Mouse (Mus musculus) cerebellum, adult 8-10 months (tissue): ENCODE measurements around the gene Zfp213.

Source experiments
- DNase-seq: peaks from one replicate; pipeline ENCODE4 v3.0.0; 2022

The Zfp213 gene

GRCm38 (mm10) chr17:23571084-23571483 lies 7.0 kb upstream of the Zfp213 start:
- DNase-seq = no peak

DNA sequence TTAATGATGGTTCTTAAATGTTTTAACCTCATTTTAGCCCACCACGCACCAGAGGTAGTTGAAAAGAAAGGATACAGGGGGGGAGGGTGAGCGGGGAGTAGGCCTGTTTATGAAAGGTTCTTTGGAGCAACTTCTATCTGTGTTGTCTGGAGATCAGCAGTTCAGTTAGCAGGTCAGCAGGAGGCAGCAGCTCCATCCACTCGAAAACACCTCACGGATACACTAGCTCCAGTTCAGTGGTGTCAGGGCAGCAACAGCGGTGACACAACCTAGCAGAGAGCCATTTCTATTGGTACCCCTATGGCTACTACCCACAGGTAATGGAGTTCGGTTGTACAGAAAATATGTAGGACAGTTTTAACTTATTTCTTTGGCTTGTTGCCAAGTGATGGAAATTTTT lies 6.0 kb upstream of the Zfp213 start:
- no peak for DNase-seq

- no peak for DNase-seq
These were observed 4.3 kb upstream of the Zfp213 start for GRCm38 (mm10) chr17:23568370-23568769.

DNA sequence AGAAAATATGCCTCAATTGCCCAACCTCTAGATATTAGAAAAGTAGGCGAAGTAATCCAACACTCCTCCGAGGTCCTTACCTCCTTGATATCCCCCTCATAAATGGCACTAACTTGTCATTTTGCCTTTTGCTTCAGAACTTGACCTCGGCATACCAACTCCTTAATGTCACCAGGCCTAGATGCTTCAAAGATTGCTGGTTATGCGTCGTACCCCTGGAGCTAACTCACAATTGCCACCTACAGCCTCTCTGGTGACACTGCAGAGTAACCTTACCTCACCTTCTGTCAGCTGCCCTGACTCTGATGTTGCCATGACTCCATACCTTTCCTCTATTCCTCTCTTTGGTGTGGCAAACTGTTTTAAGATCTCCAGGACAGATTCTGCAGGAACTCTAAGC lies 2.7 kb upstream of the Zfp213 start:
- no peak for DNase-seq

DNA sequence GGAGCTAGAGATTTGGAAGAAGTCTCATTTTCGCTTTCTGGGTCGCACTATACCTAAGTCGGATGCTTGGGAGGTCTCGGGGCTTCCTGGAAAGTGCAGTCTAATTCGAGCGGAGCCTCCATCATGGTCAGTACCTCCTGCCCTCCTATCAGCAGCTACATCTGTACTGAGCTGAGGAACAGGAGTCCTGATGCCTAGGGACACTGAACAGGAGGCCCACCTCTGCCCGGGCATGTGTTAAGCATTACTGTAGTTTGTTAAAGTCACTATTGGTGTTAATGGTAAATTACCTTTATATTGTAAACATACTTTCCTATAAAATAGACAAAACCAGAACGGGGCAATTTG lies 304 bp upstream of the Zfp213 start:
- no peak for DNase-seq

GRCm38 (mm10) chr17:23559767-23560166 lies 4.3 kb downstream of the Zfp213 start:
- no peak for DNase-seq

- DNase-seq = no peak
These were observed 8.7 kb downstream of the Zfp213 start for GRCm38 (mm10) chr17:23555243-23555916.

- DNase-seq = no peak
These were observed 9.7 kb downstream of the Zfp213 start for GRCm38 (mm10) chr17:23554321-23554720.

DNA sequence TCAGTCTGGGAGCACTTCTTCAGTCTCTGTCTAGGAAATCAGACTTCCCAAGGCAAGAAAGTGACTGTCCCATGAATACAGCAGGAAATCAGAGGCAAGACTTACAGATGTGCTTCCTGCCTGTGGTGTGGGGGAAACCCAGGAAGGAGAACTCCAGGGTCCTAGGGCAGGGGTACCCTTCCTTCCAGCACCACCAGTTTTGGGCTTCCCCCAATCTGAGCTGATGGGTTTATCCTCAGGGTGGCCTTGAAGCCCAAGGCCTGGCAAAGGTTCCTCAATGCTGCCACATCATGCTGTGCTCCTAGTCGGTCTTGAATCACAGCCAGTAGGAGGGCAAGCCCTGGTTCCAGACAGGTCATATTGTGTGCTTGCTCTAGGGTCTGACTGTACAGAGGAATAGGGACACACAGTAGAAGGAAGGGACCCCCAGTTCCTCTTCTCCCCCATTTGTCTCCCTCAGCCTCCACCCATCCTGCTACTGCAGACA lies 10.4 kb downstream of the Zfp213 start:
- DNase-seq = no peak

DNA sequence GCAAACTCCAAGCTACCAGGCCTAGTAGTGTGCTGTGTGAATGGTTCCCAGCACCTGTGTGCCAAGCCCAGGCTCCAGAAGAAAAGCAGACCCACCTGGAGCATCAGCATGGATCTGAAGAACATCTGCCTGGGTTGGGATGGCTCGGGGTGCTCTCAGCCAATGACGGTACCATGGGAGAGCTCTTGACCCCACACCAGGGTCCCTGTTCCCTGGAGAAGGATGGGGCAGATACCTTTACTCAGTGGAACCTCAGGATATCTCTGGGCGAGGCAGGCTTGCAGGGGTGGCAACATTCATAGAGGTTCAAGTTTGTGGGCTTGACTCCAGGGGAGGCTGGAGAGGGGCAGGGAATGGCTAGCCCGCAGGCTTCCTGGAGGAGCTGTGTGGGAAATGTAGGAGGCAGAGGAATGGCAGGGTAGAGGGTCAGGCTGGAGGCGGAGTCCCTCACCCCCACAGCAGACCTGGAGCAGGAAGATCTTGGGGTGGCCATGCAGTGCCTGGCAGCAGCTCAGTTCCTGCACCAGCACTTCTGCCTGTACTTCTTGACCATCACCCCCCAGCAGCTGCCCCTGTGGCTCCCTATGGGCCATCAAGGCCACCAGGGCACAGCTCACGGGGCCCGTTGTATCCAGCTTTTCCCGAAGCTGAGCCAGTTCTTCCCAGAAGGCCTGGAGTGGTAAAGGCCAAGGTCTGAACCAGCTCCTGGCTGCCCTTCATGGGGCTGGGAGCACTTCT lies 11.0 kb downstream of the Zfp213 start:
- no peak for DNase-seq

DNA sequence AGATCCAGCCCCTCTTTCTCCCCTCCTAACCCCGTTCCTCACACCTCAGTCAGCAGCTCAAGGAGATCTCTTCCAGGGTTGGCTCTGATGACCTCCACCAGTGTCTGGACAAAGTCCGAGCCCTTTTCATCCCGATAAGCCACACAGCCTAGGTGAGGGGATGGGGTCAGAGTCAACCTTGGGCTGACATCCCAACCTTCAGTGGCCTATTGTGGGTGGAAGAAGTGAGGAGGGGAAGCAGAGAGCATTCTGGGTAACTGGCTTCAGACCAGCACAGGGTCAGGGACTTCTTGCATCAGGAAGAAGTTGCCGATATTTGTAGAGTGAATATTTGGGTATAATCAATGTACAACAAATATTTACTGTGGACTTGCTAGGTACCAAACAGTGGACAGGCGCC lies 12.1 kb downstream of the Zfp213 start:
- DNase-seq = peak; percentile 32

GRCm38 (mm10) chr17:23551416-23551815 lies 12.6 kb downstream of the Zfp213 start:
- no peak for DNase-seq

DNA sequence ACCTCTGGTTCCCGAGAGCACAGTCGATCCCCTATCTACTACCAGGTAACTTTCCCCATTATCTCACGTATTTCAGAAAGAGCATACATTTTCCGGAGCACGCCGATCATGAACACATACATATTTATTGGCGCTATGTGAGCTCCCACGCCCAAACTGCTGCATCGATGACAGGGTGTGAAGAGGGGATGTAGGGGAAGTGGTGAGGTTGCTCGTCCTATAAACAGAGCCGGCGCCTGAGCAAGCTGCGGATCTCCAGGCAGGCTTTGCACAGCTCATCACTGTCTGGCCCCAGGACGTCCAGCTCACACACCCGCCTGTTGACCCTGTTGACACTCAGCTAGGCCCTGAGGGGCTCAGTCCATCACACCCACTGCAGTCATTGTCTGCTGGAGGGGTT lies 13.2 kb downstream of the Zfp213 start:
- DNase-seq = peak; percentile 48

- peak; percentile 98 for DNase-seq
These were observed 13.7 kb downstream of the Zfp213 start for GRCm38 (mm10) chr17:23550188-23550791.

DNA sequence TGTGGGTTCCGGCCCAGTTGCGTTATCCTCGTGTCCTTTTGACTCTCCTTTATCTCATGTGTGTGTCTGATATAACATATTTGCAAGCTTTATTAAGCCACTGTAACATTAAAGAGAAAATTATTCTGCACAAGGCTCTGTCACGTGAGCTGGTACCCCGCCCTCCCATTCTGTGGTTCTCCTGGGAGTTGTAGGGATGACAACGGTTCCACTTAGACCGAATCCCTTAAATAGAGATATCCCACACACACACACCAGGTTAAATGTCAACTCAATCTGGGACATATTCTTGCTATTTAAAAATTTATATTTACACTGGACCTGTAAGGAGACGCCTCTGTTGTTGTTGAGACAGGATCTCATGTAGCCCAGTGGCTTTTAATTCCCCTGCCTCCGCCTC lies 14.6 kb downstream of the Zfp213 start:
- no peak for DNase-seq

- peak; percentile 89 for DNase-seq
These were observed 15.4 kb downstream of the Zfp213 start for GRCm38 (mm10) chr17:23548615-23549014.

DNA sequence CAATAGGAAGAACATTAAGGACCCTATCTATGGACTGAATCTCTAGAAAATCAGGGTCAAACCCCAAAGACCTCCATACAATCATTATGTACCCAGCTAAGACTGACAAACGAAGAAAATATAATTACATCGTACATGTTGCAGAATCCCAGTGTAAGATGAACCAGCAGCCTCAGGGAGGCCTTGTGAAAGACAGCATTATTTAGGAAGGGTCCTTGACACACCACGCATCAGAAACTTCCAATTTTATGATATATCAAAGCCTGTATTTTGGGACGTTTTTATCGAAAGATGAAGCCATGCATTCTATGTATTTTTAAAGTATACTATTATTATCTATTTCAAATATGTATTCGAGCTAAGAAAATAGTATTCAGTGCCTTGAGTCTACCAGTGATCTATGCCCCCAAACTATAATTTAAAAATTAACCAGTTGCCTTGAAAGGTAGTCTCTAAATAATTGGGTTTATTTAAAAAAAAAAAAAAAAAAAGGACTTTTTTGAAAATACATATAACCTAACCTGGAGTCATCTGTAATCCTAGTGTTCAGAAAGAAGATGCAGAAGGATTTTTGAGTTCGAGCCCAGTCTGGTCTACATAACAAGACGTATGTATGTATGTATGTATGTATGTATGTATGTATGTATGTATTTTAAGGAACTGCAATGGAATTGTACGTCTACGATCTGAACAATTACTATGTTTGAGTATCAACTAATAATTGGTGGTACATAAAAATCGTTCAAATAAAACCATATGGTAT lies 16.2 kb downstream of the Zfp213 start:
- no peak for DNase-seq

- DNase-seq = peak; percentile 88
These were observed 17.1 kb downstream of the Zfp213 start for GRCm38 (mm10) chr17:23546702-23547505.

- DNase-seq = peak; percentile 84
These were observed 17.7 kb downstream of the Zfp213 start for GRCm38 (mm10) chr17:23546333-23546701.

DNA sequence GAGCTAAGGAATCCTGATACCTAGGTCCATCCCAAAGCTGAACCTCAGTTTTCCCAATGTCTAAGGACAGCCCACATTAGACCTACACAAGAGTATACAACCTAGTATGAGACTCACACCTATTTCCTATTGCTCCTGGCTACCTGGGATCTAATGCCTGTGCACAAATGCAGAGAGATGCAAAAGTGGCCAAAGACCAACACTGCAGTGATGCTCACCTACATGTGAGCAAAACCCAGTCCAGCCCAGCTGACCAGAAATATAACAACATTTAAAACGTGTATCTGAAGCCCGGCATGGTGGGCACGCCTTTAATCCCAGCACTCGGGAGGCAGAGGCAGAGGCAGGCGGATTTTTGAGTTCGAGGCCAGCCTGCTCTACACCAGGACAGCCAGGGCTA lies 18.2 kb downstream of the Zfp213 start:
- no peak for DNase-seq

- no peak for DNase-seq
These were observed 19.3 kb downstream of the Zfp213 start for GRCm38 (mm10) chr17:23544766-23545165.

- no peak for DNase-seq
These were observed 20.1 kb downstream of the Zfp213 start for GRCm38 (mm10) chr17:23543983-23544382.

- DNase-seq = no peak
These were observed 20.7 kb downstream of the Zfp213 start for GRCm38 (mm10) chr17:23543325-23543724.
